Mouse (Mus musculus): Measurements from ENCODE around the gene 9530003J23Rik. TPM values are rescaled to one million over a fixed set of nuclear protein-coding genes. Genes with fewer than 3 reads are reported as not detected.
A peak's percentile ranks its signal among the peaks of the same experiment; 100 is the strongest.
"Not testable (repeated sequence)": the region's sequence is repeated elsewhere in the genome, so short reads cannot be mapped to it uniquely, and the experiment has no call there.

Gene 9530003J23Rik
- polyA plus RNA-seq, 1 experiment from 2014 or later, result not detected

- WGBS, result 89% methylated on average over 9 of the region's 9 CpGs
Observed at GRCm38 (mm10) chr10:117277779-117278178, 39.3 kb upstream of the 9530003J23Rik start.

GRCm38 (mm10) chr10:117275681-117276369 lies 37.3 kb upstream of the 9530003J23Rik start:
- H3K4me1 ChIP-seq, result no peaks in the 10 kb centered on the region
- DNase-seq (ENCODE audit: low spot score), result no peak
- no peaks in the 10 kb centered on the region for H3K27me3 ChIP-seq (replicated peaks; ENCODE audit: low read depth, poor library complexity, severe bottlenecking)
- no peak overlapping the region for H3K4me3 ChIP-seq
- WGBS, result 81% methylated on average over 10 of the region's 10 CpGs
- H3K9me3 ChIP-seq, result no peaks in the 10 kb centered on the region
- H3K27ac ChIP-seq (replicated peaks), result no peak overlapping the region
- no peaks in the 10 kb centered on the region for H3K36me3 ChIP-seq (replicated peaks)

More at GRCm38 (mm10) chr10:117277779-117278178, 39.3 kb upstream of the 9530003J23Rik start:
- not testable (repeated sequence) for H3K4me1 ChIP-seq; H3K4me3 ChIP-seq; H3K27me3 ChIP-seq (replicated peaks; ENCODE audit: low read depth, poor library complexity, severe bottlenecking); DNase-seq (ENCODE audit: low spot score); H3K27ac ChIP-seq (replicated peaks); H3K9me3 ChIP-seq; H3K36me3 ChIP-seq (replicated peaks)

GRCm38 (mm10) chr10:117274645-117275044 lies 36.1 kb upstream of the 9530003J23Rik start:
- not testable (repeated sequence) for H3K27me3 ChIP-seq (replicated peaks; ENCODE audit: low read depth, poor library complexity, severe bottlenecking); H3K36me3 ChIP-seq (replicated peaks); H3K4me3 ChIP-seq; H3K4me1 ChIP-seq; H3K9me3 ChIP-seq; H3K27ac ChIP-seq (replicated peaks); DNase-seq (ENCODE audit: low spot score)
- WGBS, result 90% methylated on average over 4 of the region's 7 CpGs

GRCm38 (mm10) chr10:117272023-117272422 lies 33.5 kb upstream of the 9530003J23Rik start:
- DNase-seq (ENCODE audit: low spot score), result no peak
- Histone ChIP-seq H3K36me3 (replicated peaks) (no peaks in the 10 kb centered on the region), H3K27me3 (replicated peaks; ENCODE audit: low read depth, poor library complexity, severe bottlenecking) (no peaks in the 10 kb centered on the region), H3K4me1 (no peaks in the 10 kb centered on the region), H3K9me3 (no peaks in the 10 kb centered on the region), H3K4me3 (no peak overlapping the region), H3K27ac (replicated peaks) (no peak overlapping the region)

- Histone ChIP-seq H3K36me3 (replicated peaks) (no peaks in the 10 kb centered on the region), H3K27ac (replicated peaks) (no peak overlapping the region), H3K9me3 (peaks cover 10% of the 10 kb centered on the region; the same call in 1 of the 2 replicates), H3K4me1 (no peaks in the 10 kb centered on the region), H3K4me3 (no peak overlapping the region), H3K27me3 (replicated peaks; ENCODE audit: low read depth, poor library complexity, severe bottlenecking) (no peaks in the 10 kb centered on the region)
- DNase-seq (ENCODE audit: low spot score), result no peak
Observed at GRCm38 (mm10) chr10:117259870-117260269, 21.4 kb upstream of the 9530003J23Rik start.

GRCm38 (mm10) chr10:117235866-117236265 lies 2.6 kb downstream of the 9530003J23Rik start:
- WGBS, result 59% methylated on average over 11 of the region's 11 CpGs
- Histone ChIP-seq H3K36me3 (replicated peaks) (no peaks in the 10 kb centered on the region), H3K27ac (replicated peaks) (no peak overlapping the region), H3K27me3 (replicated peaks; ENCODE audit: low read depth, poor library complexity, severe bottlenecking) (no peaks in the 10 kb centered on the region), H3K4me3 (no peak overlapping the region), H3K9me3 (no peaks in the 10 kb centered on the region), H3K4me1 (no peaks in the 10 kb centered on the region)
- no peak for DNase-seq (ENCODE audit: low spot score)

GRCm38 (mm10) chr10:117234825-117235224 lies 3.7 kb downstream of the 9530003J23Rik start:
- H3K4me1 ChIP-seq, result no peaks in the 10 kb centered on the region
- no peaks in the 10 kb centered on the region for H3K36me3 ChIP-seq (replicated peaks)
- no peaks in the 10 kb centered on the region for H3K9me3 ChIP-seq
- H3K27me3 ChIP-seq (replicated peaks; ENCODE audit: low read depth, poor library complexity, severe bottlenecking), result no peaks in the 10 kb centered on the region
- WGBS, result 71% methylated on average over 4 of the region's 4 CpGs
- DNase-seq (ENCODE audit: low spot score), result no peak
- H3K27ac ChIP-seq (replicated peaks), result no peak overlapping the region
- H3K4me3 ChIP-seq, result no peak overlapping the region

- DNase-seq (ENCODE audit: low spot score), result peak; percentile 31
- 72% methylated on average over 16 of the region's 16 CpGs for WGBS
- H3K9me3 ChIP-seq, result no peaks in the 10 kb centered on the region
- no peaks in the 10 kb centered on the region for H3K36me3 ChIP-seq (replicated peaks)
- no peaks in the 10 kb centered on the region for H3K27me3 ChIP-seq (replicated peaks; ENCODE audit: low read depth, poor library complexity, severe bottlenecking)
- peaks cover 5% of the 10 kb centered on the region for H3K4me1 ChIP-seq
- H3K27ac ChIP-seq (replicated peaks), result no peak overlapping the region
- no peak overlapping the region for H3K4me3 ChIP-seq
Observed at GRCm38 (mm10) chr10:117229826-117230225, 8.7 kb downstream of the 9530003J23Rik start.

GRCm38 (mm10) chr10:117226002-117226401 lies 12.5 kb downstream of the 9530003J23Rik start:
- Histone ChIP-seq H3K27ac (replicated peaks) (no peak overlapping the region), H3K9me3 (no peaks in the 10 kb centered on the region), H3K4me1 (peaks cover 22% of the 10 kb centered on the region), H3K36me3 (replicated peaks) (peaks cover 19% of the 10 kb centered on the region), H3K27me3 (replicated peaks; ENCODE audit: low read depth, poor library complexity, severe bottlenecking) (no peaks in the 10 kb centered on the region), H3K4me3 (no peak overlapping the region)
- no peak for DNase-seq (ENCODE audit: low spot score)
- WGBS, result 76% methylated on average over 3 of the region's 3 CpGs

- Histone ChIP-seq H3K27ac (replicated peaks) (peak overlapping the region; percentile 100; the same call in 1 of the 2 replicates), H3K36me3 (replicated peaks) (peaks cover 28% of the 10 kb centered on the region), H3K27me3 (replicated peaks; ENCODE audit: low read depth, poor library complexity, severe bottlenecking) (no peaks in the 10 kb centered on the region), H3K9me3 (no peaks in the 10 kb centered on the region), H3K4me3 (peak overlapping the region; percentile 92), H3K4me1 (peaks cover 22% of the 10 kb centered on the region)
- DNase-seq (ENCODE audit: low spot score), result peak; percentile 16
- 55% methylated on average over 8 of the region's 8 CpGs for WGBS
Observed at GRCm38 (mm10) chr10:117225094-117225493, 13.4 kb downstream of the 9530003J23Rik start.

- H3K4me3 ChIP-seq, result peak within 1 kb of the TSS; percentile 92
- no peaks in the 10 kb centered on the region for H3K9me3 ChIP-seq
- peak within 1 kb of the TSS; percentile 100 for H3K27ac ChIP-seq (replicated peaks)
- WGBS, result 1% methylated on average over 63 of the region's 63 CpGs
- peak; percentile 96 for DNase-seq (ENCODE audit: low spot score)
- H3K36me3 ChIP-seq (replicated peaks), result peaks cover 36% of the 10 kb centered on the region
- H3K4me1 ChIP-seq, result peaks cover 22% of the 10 kb centered on the region
- H3K27me3 ChIP-seq (replicated peaks; ENCODE audit: low read depth, poor library complexity, severe bottlenecking), result no peaks in the 10 kb centered on the region
Observed at GRCm38 (mm10) chr10:117224102-117224990, 14.2 kb downstream of the 9530003J23Rik start, which contains the start of gene Yeats4. Yeats4 (minus strand) TSS chr10:117224507.

GRCm38 (mm10) chr10:117223758-117224101 lies 14.8 kb downstream of the 9530003J23Rik start:
- no peak for DNase-seq (ENCODE audit: low spot score)
- Histone ChIP-seq H3K27me3 (replicated peaks; ENCODE audit: low read depth, poor library complexity, severe bottlenecking) (no peaks in the 10 kb centered on the region), H3K4me3 (peak overlapping the region; percentile 92), H3K36me3 (replicated peaks) (peaks cover 39% of the 10 kb centered on the region), H3K27ac (replicated peaks) (peak overlapping the region; percentile 100), H3K4me1 (peaks cover 22% of the 10 kb centered on the region), H3K9me3 (no peaks in the 10 kb centered on the region)
- under 1% methylated on average over 9 of the region's 9 CpGs for WGBS

GRCm38 (mm10) chr10:117222821-117223220 lies 15.7 kb downstream of the 9530003J23Rik start:
- Histone ChIP-seq H3K36me3 (replicated peaks) (peaks cover 48% of the 10 kb centered on the region), H3K4me3 (peak overlapping the region; percentile 92), H3K9me3 (peaks cover 4% of the 10 kb centered on the region; the same call in 1 of the 2 replicates), H3K27me3 (replicated peaks; ENCODE audit: low read depth, poor library complexity, severe bottlenecking) (no peaks in the 10 kb centered on the region), H3K4me1 (peaks cover 22% of the 10 kb centered on the region), H3K27ac (replicated peaks) (no peak overlapping the region)
- DNase-seq (ENCODE audit: low spot score), result no peak
- 52% methylated on average over 3 of the region's 3 CpGs for WGBS
